Mouse (Mus musculus) forebrain, embryonic 13.5 days (tissue): ENCODE data around the gene Cd86. TPM values are rescaled to one million over a fixed set of nuclear protein-coding genes. Genes with fewer than 3 reads are reported as not detected.

Experiments used
- ATAC-seq: fragments of 200-750 bp; cut with Nextera tagmentation; 2 replicates; pipeline ENCODE4 v1.8.0; 2017
- H3K27ac ChIP-seq: fragments of 300-500 bp; sonication (generic); 2 replicates; pipeline ENCODE4 v1.5.1; 2015; ENCODE audit warnings: inconsistent platforms, mild to moderate bottlenecking, moderate library complexity
- H3K27me3 ChIP-seq: fragments of 300-500 bp; sonication (generic); 2 replicates; pipeline ENCODE4 v1.6.1; 2015; ENCODE audit warnings: mild to moderate bottlenecking, inconsistent platforms
- H3K36me3 ChIP-seq: fragments of 300-500 bp; sonication (generic); 2 replicates; pipeline ENCODE4 v1.6.1; 2015; ENCODE audit warnings: mild to moderate bottlenecking, inconsistent platforms; ENCODE audit not compliant: poor library complexity, severe bottlenecking
- H3K4me1 ChIP-seq: fragments of 300-500 bp; sonication (generic); 2 replicates; pipeline ENCODE4 v1.6.1; 2015; ENCODE audit warnings: inconsistent platforms
- H3K4me2 ChIP-seq: fragments of 300-500 bp; sonication (generic); 2 replicates; pipeline ENCODE4 v1.6.1; 2015; ENCODE audit warnings: inconsistent platforms, mild to moderate bottlenecking, moderate library complexity
- H3K4me3 ChIP-seq: fragments of 300-500 bp; sonication (generic); 2 replicates; pipeline ENCODE4 v1.5.1; 2015; ENCODE audit warnings: mild to moderate bottlenecking, inconsistent platforms
- H3K9ac ChIP-seq: fragments of 300-500 bp; sonication (generic); 2 replicates; pipeline ENCODE4 v1.6.1; 2015; ENCODE audit warnings: mild to moderate bottlenecking, inconsistent platforms
- H3K9me3 ChIP-seq: fragments of 300-500 bp; sonication (generic); replicated peaks from 2 replicates; pipeline ENCODE4 v1.6.1; 2016; ENCODE audit warnings: inconsistent platforms
- WGBS: fragments of 180-500 bp; shearing (Covaris S2); methylation state at CpG from one replicate; pipeline ENCODE4 v1.1.7; 2015; 5-methylcytosine and 5-hydroxymethylcytosine counted together
- polyA plus RNA-seq: library from polyadenylated mRNA; unstranded; fragments of >200 nt; fragmentation: Nextera tagmentation; extraction: Ambion mirVana; gene quantifications from 2 replicates; pipeline ENCODE4 v1.2.1, GENCODE M21; 2015

The Cd86 gene
- polyA plus RNA-seq, 1 experiment from 2014 or later = 0.85 TPM

- Histone ChIP-seq H3K4me1 (no peaks in the 10 kb centered on the region), H3K4me3 (no peak overlapping the region), H3K27ac (no peak overlapping the region), H3K27me3 (no peaks in the 10 kb centered on the region), H3K36me3 (no peaks in the 10 kb centered on the region), H3K4me2 (no peak overlapping the region), H3K9ac (no peak overlapping the region), H3K9me3 (no peaks in the 10 kb centered on the region)
- ATAC-seq = no peak
- 94% methylated on average over 8 of the region's 8 CpGs for WGBS
Measured at GRCm38 (mm10) chr16:36632229-36632628, 33.7 kb downstream of the Cd86 start.

- ATAC-seq = no peak
- Histone ChIP-seq H3K4me1 (no peaks in the 10 kb centered on the region), H3K4me2 (no peak overlapping the region), H3K27me3 (no peaks in the 10 kb centered on the region), H3K9me3 (no peaks in the 10 kb centered on the region), H3K4me3 (no peak overlapping the region), H3K36me3 (no peaks in the 10 kb centered on the region), H3K27ac (no peak overlapping the region), H3K9ac (no peak overlapping the region)
- 93% methylated on average over 5 of the region's 5 CpGs for WGBS
Measured at GRCm38 (mm10) chr16:36631607-36632006, 34.3 kb downstream of the Cd86 start.

DNA sequence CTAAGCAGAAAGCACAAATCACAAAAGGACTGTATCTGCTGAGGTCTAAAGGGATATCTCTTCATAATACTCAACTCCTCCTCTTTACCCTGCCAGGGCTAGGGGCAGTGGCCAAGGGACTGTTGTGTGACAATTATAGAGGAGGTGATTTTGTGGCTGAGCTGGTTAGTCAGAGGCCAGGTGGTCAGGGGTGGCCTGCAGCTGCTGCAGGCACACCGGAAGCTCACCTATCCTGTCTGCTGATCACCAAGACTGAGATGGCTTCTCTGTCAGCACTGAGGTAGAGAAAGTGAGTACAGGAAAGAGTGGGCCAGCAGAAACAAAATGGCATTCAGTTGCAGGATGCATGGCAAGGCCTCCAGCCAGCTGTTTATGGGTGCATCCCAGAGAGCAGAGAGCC, 38.1 kb downstream of the Cd86 start:
- Histone ChIP-seq H3K4me1 (no peaks in the 10 kb centered on the region), H3K4me3 (no peak overlapping the region), H3K4me2 (no peak overlapping the region), H3K27ac (no peak overlapping the region), H3K9ac (no peak overlapping the region), H3K9me3 (no peaks in the 10 kb centered on the region), H3K36me3 (no peaks in the 10 kb centered on the region), H3K27me3 (no peaks in the 10 kb centered on the region)
- 94% methylated on average over 1 of the region's 1 CpGs for WGBS
- ATAC-seq = no peak

GRCm38 (mm10) chr16:36626567-36627197, 39.2 kb downstream of the Cd86 start:
- 93% methylated on average over 5 of the region's 5 CpGs for WGBS
- Histone ChIP-seq H3K4me1 (no peaks in the 10 kb centered on the region), H3K4me3 (no peak overlapping the region), H3K36me3 (no peaks in the 10 kb centered on the region), H3K9me3 (no peaks in the 10 kb centered on the region), H3K9ac (no peak overlapping the region), H3K27me3 (no peaks in the 10 kb centered on the region), H3K27ac (no peak overlapping the region), H3K4me2 (no peak overlapping the region)
- no peak for ATAC-seq

- H3K27ac ChIP-seq = no peak overlapping the region
- no peaks in the 10 kb centered on the region for H3K36me3 ChIP-seq
- H3K27me3 ChIP-seq = no peaks in the 10 kb centered on the region
- H3K4me2 ChIP-seq = no peak overlapping the region
- H3K9ac ChIP-seq = no peak overlapping the region
- no peak overlapping the region for H3K4me3 ChIP-seq
- 100% methylated on average over 1 of the region's 1 CpGs for WGBS
- no peaks in the 10 kb centered on the region for H3K9me3 ChIP-seq
- no peak for ATAC-seq
- H3K4me1 ChIP-seq = no peaks in the 10 kb centered on the region
Measured at GRCm38 (mm10) chr16:36625909-36626308, 40.0 kb downstream of the Cd86 start.

- no peaks in the 10 kb centered on the region for H3K36me3 ChIP-seq
- WGBS = 93% methylated on average over 3 of the region's 3 CpGs
- no peaks in the 10 kb centered on the region for H3K9me3 ChIP-seq
- H3K4me1 ChIP-seq = no peaks in the 10 kb centered on the region
- ATAC-seq = no peak
- no peak overlapping the region for H3K9ac ChIP-seq
- no peak overlapping the region for H3K4me3 ChIP-seq
- no peaks in the 10 kb centered on the region for H3K27me3 ChIP-seq
- no peak overlapping the region for H3K27ac ChIP-seq
- no peak overlapping the region for H3K4me2 ChIP-seq
Measured at GRCm38 (mm10) chr16:36622320-36622719, 43.6 kb downstream of the Cd86 start.

- Histone ChIP-seq H3K9ac (no peak overlapping the region), H3K27ac (no peak overlapping the region), H3K9me3 (no peaks in the 10 kb centered on the region), H3K27me3 (no peaks in the 10 kb centered on the region), H3K4me2 (no peak overlapping the region), H3K4me3 (no peak overlapping the region), H3K36me3 (no peaks in the 10 kb centered on the region), H3K4me1 (no peaks in the 10 kb centered on the region)
- ATAC-seq = no peak
- 80% methylated on average over 3 of the region's 3 CpGs for WGBS
Measured at GRCm38 (mm10) chr16:36621108-36621507, 44.8 kb downstream of the Cd86 start.

DNA sequence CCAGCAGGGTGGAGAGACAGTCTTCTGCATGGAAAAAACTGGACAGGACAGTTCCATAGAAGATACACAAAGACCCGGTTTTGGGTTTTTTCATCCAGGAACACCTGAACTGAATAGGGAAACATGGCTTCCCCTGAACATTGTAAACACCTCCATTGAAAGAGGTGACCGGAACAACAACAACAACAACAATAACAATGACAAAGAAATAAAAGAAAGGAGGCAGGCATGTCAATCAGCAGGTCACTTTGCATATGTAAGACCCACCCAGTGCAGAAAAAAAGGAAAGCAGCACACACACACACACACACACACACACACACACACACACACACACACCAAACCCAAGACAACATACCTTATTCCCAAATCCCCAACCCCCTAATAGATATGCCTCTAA, 52.2 kb downstream of the Cd86 start:
- Histone ChIP-seq H3K27me3 (no peaks in the 10 kb centered on the region), H3K27ac (no peak overlapping the region), H3K4me3 (no peak overlapping the region), H3K36me3 (no peaks in the 10 kb centered on the region), H3K4me2 (no peak overlapping the region), H3K9me3 (no peaks in the 10 kb centered on the region), H3K9ac (no peak overlapping the region), H3K4me1 (no peaks in the 10 kb centered on the region)
- 75% methylated on average over 2 of the region's 2 CpGs for WGBS
- no peak for ATAC-seq

DNA sequence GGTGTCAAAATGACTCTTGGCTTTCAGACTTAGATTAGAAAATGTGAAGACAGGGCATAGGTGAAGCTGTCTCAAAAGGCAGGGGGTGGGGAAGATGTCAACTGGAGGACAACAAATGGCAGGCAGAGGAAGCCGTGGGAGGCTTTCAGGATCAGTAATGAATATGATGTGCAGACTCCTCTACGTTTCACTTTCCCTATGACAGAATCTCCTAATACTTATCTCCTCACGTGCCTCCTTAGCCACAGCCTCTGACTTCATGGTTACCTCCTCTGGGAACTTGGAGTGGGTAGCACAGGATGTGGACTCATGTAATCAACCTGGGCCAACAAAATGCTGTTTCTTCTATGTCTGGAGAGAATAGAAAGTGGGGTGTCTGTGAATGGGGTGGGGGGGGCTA, 63.2 kb downstream of the Cd86 start:
- no peaks in the 10 kb centered on the region for H3K9me3 ChIP-seq
- ATAC-seq = no peak

DNA sequence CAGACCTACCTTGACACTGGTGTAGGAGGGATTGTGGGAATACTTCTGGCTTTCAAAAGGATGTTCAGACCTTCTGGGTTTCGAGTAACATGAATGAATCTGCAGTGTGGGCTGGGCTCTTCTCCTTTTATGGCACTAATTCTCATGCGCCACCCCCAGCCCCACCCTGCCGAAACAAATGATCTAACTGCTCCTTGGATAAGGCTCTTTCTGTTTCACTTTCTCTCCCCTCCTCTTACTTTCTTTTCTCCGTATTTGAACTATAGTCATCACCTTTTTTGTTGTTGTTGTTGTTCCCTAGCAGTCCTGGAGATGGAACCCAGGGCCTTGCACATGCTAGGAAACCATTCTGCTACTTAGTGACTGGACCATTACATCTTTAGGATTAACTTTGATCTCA, 67.6 kb downstream of the Cd86 start:
- Histone ChIP-seq H3K27me3 (no peaks in the 10 kb centered on the region), H3K9me3 (no peaks in the 10 kb centered on the region), H3K27ac (no peak overlapping the region), H3K4me3 (no peak overlapping the region), H3K4me1 (no peaks in the 10 kb centered on the region), H3K36me3 (no peaks in the 10 kb centered on the region), H3K4me2 (no peak overlapping the region), H3K9ac (no peak overlapping the region)
- no peak for ATAC-seq
- WGBS = 89% methylated on average over 4 of the region's 4 CpGs

More for the DNA sequence above, 63.2 kb downstream of the Cd86 start:
- no peaks in the 10 kb centered on the region for H3K4me1 ChIP-seq
- WGBS = 91% methylated on average over 3 of the region's 3 CpGs
- H3K27ac ChIP-seq = no peak overlapping the region
- no peaks in the 10 kb centered on the region for H3K27me3 ChIP-seq
- no peak overlapping the region for H3K4me3 ChIP-seq
- H3K4me2 ChIP-seq = no peak overlapping the region
- no peaks in the 10 kb centered on the region for H3K36me3 ChIP-seq
- H3K9ac ChIP-seq = no peak overlapping the region

DNA sequence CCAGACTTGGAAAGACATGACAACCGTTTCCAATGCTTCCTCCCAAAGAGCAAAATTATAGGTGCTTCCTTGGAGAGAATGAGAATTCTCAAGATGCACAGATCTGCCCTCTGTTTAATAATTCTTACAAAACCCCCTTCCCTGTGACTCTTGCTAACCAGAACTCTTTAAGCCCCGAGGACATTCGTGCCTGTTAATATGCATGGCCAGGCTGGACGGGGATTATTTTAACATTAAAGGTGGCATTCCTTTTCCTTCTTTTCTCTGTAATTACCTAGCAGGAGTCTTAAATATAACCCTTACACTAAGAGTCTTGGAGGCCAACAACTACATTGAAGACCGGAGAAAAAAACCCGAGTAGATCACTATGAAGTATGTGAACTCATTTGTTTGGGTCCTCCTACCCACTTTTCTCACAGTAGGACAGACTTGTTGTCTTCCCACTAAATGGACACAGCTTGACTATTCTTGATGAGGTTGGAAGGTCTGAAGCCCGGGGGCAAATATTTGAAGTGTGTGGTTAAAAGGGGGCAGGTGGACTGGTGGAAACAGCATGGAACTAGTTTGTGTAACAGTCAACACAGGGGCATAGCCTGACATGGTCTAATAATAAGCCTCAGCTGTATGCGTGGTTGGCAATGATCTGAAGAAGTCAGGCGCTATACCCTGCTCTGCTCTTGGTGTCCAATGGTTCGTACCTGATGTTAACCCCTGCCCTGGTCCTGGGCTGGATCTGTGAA, 69.0 kb downstream of the Cd86 start:
- no peaks in the 10 kb centered on the region for H3K36me3 ChIP-seq
- no peak for ATAC-seq
- no peak overlapping the region for H3K9ac ChIP-seq
- no peak overlapping the region for H3K4me2 ChIP-seq
- no peak overlapping the region for H3K4me3 ChIP-seq
- no peak overlapping the region for H3K27ac ChIP-seq
- no peaks in the 10 kb centered on the region for H3K9me3 ChIP-seq
- H3K4me1 ChIP-seq = no peaks in the 10 kb centered on the region
- H3K27me3 ChIP-seq = no peaks in the 10 kb centered on the region
- WGBS = 91% methylated on average over 10 of the region's 10 CpGs

DNA sequence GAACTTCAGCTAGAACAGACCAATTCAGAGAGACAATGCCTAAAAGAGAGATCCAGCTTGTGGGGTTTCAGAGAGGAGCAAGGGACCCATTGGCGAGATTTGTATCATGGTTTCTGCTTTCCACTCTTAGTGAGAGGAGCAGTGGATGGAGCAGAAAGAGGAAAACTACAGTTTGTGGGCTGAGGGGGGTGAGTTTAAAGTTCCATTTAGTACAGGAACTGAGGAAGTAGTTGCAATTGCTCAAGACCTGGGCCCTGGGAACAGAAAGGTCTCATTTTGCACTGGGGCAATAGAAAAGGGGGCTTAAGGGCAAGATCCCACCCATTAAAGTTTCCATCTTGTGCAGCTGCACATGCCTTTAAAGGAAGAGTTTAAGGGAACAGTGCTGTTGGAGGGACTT, 76.0 kb downstream of the Cd86 start:
- Histone ChIP-seq H3K4me1 (no peaks in the 10 kb centered on the region), H3K9ac (no peak overlapping the region), H3K4me2 (no peak overlapping the region), H3K9me3 (no peaks in the 10 kb centered on the region), H3K4me3 (no peak overlapping the region), H3K27me3 (no peaks in the 10 kb centered on the region), H3K36me3 (no peaks in the 10 kb centered on the region), H3K27ac (no peak overlapping the region)
- no peak for ATAC-seq
- 86% methylated on average over 1 of the region's 1 CpGs for WGBS

- Histone ChIP-seq H3K9me3 (no peaks in the 10 kb centered on the region), H3K4me1 (no peaks in the 10 kb centered on the region), H3K9ac (no peak overlapping the region), H3K36me3 (no peaks in the 10 kb centered on the region), H3K4me2 (no peak overlapping the region), H3K4me3 (no peak overlapping the region), H3K27me3 (no peaks in the 10 kb centered on the region), H3K27ac (no peak overlapping the region)
- WGBS = 81% methylated on average over 4 of the region's 4 CpGs
- no peak for ATAC-seq
Measured at GRCm38 (mm10) chr16:36587971-36588370, 77.9 kb downstream of the Cd86 start.
